Mouse (Mus musculus) forebrain, embryonic 16.5 days (tissue): ENCODE results near the gene Hnrnpu. TPM values are rescaled to one million over a fixed set of nuclear protein-coding genes. Genes with fewer than 3 reads are reported as not detected.
"Not testable (repeated sequence)": the region's sequence is repeated elsewhere in the genome, so short reads cannot be mapped to it uniquely, and the experiment has no call there.

ENCODE experiments used
- ATAC-seq: fragments of 200-750 bp; cut with Nextera tagmentation; 2 replicates; pipeline ENCODE4 v1.8.0; 2017; ENCODE audit warnings: mild to moderate bottlenecking, moderate library complexity
- H3K27ac ChIP-seq: fragments of 300-500 bp; sonication (generic); 2 replicates; pipeline ENCODE4 v1.5.1; 2014; ENCODE audit warnings: low read length, control low read depth
- H3K27me3 ChIP-seq: fragments of 300-500 bp; sonication (generic); replicated peaks from 2 replicates; pipeline ENCODE4 v1.6.1; 2014; ENCODE audit warnings: low read length; ENCODE audit not compliant: control insufficient read depth, insufficient read depth
- H3K36me3 ChIP-seq: fragments of 300-500 bp; sonication (generic); 2 replicates; pipeline ENCODE4 v1.6.1; 2014; ENCODE audit not compliant: control insufficient read depth, insufficient read depth
- H3K4me1 ChIP-seq: fragments of 300-500 bp; sonication (generic); replicated peaks from 2 replicates; pipeline ENCODE4 v1.6.1; 2014; ENCODE audit warnings: low read length; ENCODE audit not compliant: control insufficient read depth, insufficient read depth
- H3K4me2 ChIP-seq: fragments of 300-500 bp; sonication (generic); 2 replicates; pipeline ENCODE4 v1.6.1; 2014; ENCODE audit warnings: mild to moderate bottlenecking, low read length, control low read depth
- H3K4me3 ChIP-seq: fragments of 300-500 bp; sonication (generic); replicated peaks from 2 replicates; pipeline ENCODE4 v1.5.1; 2014; ENCODE audit warnings: mild to moderate bottlenecking, low read length, control low read depth
- H3K9ac ChIP-seq: fragments of 300-500 bp; sonication (generic); replicated peaks from 2 replicates; pipeline ENCODE4 v1.6.1; 2014; ENCODE audit warnings: low read depth, low read length, control low read depth
- H3K9me3 ChIP-seq: fragments of 300-500 bp; sonication (generic); 2 replicates; pipeline ENCODE4 v1.6.1; 2016; ENCODE audit warnings: low read length; ENCODE audit not compliant: control insufficient read depth
- WGBS: fragments of 180-500 bp; shearing (Covaris S2); extraction: QIAGEN DNeasy Blood & Tissue Kit; methylation state at CpG from one replicate; pipeline ENCODE4 v1.1.7; 2014; 5-methylcytosine and 5-hydroxymethylcytosine counted together
- polyA plus RNA-seq: library from polyadenylated mRNA; unstranded; fragments of >200 nt; fragmentation: Nextera tagmentation; extraction: Ambion mirVana; gene quantifications from 2 replicates; pipeline ENCODE4 v1.2.1, GENCODE M21; 2015

Gene Hnrnpu
- polyA plus RNA-seq, 1 experiment from 2014 or later: 261 TPM

- H3K9ac ChIP-seq, ATAC-seq: not testable (repeated sequence)
- 92% methylated on average over 10 of the region's 10 CpGs for WGBS
Observed at GRCm38 (mm10) chr1:178344071-178344805, 6.6 kb upstream of the Hnrnpu start.

GRCm38 (mm10) chr1:178342612-178343011 lies 5.0 kb upstream of the Hnrnpu start:
- Histone ChIP-seq H3K4me2 (no peak overlapping the region), H3K27ac (no peak overlapping the region), H3K36me3 (no peaks in the 10 kb centered on the region), H3K4me1 (peaks cover 4% of the 10 kb centered on the region), H3K27me3 (no peaks in the 10 kb centered on the region), H3K4me3 (no peak overlapping the region), H3K9ac (no peak overlapping the region), H3K9me3 (no peaks in the 10 kb centered on the region)
- 88% methylated on average over 4 of the region's 5 CpGs for WGBS
- ATAC-seq: no peak

More at GRCm38 (mm10) chr1:178344071-178344805, 6.6 kb upstream of the Hnrnpu start:
- not testable (repeated sequence) for H3K27me3 ChIP-seq, H3K9me3 ChIP-seq, H3K36me3 ChIP-seq, H3K4me1 ChIP-seq, H3K4me3 ChIP-seq, H3K27ac ChIP-seq, H3K4me2 ChIP-seq

GRCm38 (mm10) chr1:178342063-178342462 lies 4.5 kb upstream of the Hnrnpu start:
- H3K36me3 ChIP-seq: no peaks in the 10 kb centered on the region
- H3K4me3 ChIP-seq: no peak overlapping the region
- H3K27ac ChIP-seq: no peak overlapping the region
- no peak overlapping the region for H3K4me2 ChIP-seq
- no peak for ATAC-seq
- WGBS: 63% methylated on average over 1 of the region's 1 CpGs
- H3K9ac ChIP-seq: no peak overlapping the region
- H3K4me1 ChIP-seq: peaks cover 4% of the 10 kb centered on the region
- no peaks in the 10 kb centered on the region for H3K9me3 ChIP-seq
- no peaks in the 10 kb centered on the region for H3K27me3 ChIP-seq

GRCm38 (mm10) chr1:178341435-178341834 lies 3.8 kb upstream of the Hnrnpu start:
- Histone ChIP-seq H3K9me3 (no peaks in the 10 kb centered on the region), H3K9ac (no peak overlapping the region), H3K4me3 (no peak overlapping the region), H3K4me2 (no peak overlapping the region), H3K36me3 (no peaks in the 10 kb centered on the region), H3K27me3 (no peaks in the 10 kb centered on the region), H3K27ac (no peak overlapping the region), H3K4me1 (peaks cover 4% of the 10 kb centered on the region)
- 85% methylated on average over 3 of the region's 3 CpGs for WGBS
- ATAC-seq: no peak

- no peak for ATAC-seq
- Histone ChIP-seq H3K9me3 (no peaks in the 10 kb centered on the region), H3K27me3 (no peaks in the 10 kb centered on the region), H3K36me3 (no peaks in the 10 kb centered on the region), H3K9ac (no peak overlapping the region), H3K27ac (no peak overlapping the region), H3K4me1 (peaks cover 4% of the 10 kb centered on the region), H3K4me3 (no peak overlapping the region), H3K4me2 (no peak overlapping the region)
- WGBS: 90% methylated on average over 2 of the region's 2 CpGs
Observed at GRCm38 (mm10) chr1:178340213-178340612, 2.6 kb upstream of the Hnrnpu start.

GRCm38 (mm10) chr1:178338318-178338641 lies 683 bp upstream of the Hnrnpu start:
- H3K9me3 ChIP-seq: no peaks in the 10 kb centered on the region
- peak overlapping the region; percentile 99 for H3K27ac ChIP-seq
- H3K27me3 ChIP-seq: no peaks in the 10 kb centered on the region
- ATAC-seq: no peak
- H3K4me3 ChIP-seq: peak overlapping the region; percentile 62
- peaks cover 17% of the 10 kb centered on the region for H3K4me1 ChIP-seq
- H3K36me3 ChIP-seq: peaks cover 8% of the 10 kb centered on the region
- peak overlapping the region; percentile 58 for H3K4me2 ChIP-seq
- 1% methylated on average over 6 of the region's 6 CpGs for WGBS
- H3K9ac ChIP-seq: peak overlapping the region; percentile 100

GRCm38 (mm10) chr1:178336777-178337481 lies 668 bp downstream of the Hnrnpu start:
- no peaks in the 10 kb centered on the region for H3K9me3 ChIP-seq
- peaks cover 23% of the 10 kb centered on the region for H3K4me1 ChIP-seq
- H3K4me3 ChIP-seq: peak overlapping the region; percentile 62
- H3K36me3 ChIP-seq: peaks cover 21% of the 10 kb centered on the region
- H3K27me3 ChIP-seq: no peaks in the 10 kb centered on the region
- H3K4me2 ChIP-seq: no peak overlapping the region
- H3K27ac ChIP-seq: peak overlapping the region; percentile 99
- peak; percentile 41 for ATAC-seq
- H3K9ac ChIP-seq: peak overlapping the region; percentile 100
- WGBS: under 1% methylated on average over 76 of the region's 89 CpGs

GRCm38 (mm10) chr1:178336289-178336775 lies 1.3 kb downstream of the Hnrnpu start:
- H3K9ac ChIP-seq: peak overlapping the region; percentile 100
- no peaks in the 10 kb centered on the region for H3K9me3 ChIP-seq
- peak; percentile 91 for ATAC-seq
- H3K27ac ChIP-seq: peak overlapping the region; percentile 99
- peaks cover 25% of the 10 kb centered on the region for H3K36me3 ChIP-seq
- H3K4me1 ChIP-seq: peaks cover 23% of the 10 kb centered on the region
- peak overlapping the region; percentile 94 for H3K4me2 ChIP-seq
- H3K27me3 ChIP-seq: no peaks in the 10 kb centered on the region
- under 1% methylated on average over 45 of the region's 53 CpGs for WGBS
- peak overlapping the region; percentile 62 for H3K4me3 ChIP-seq

- Histone ChIP-seq H3K27me3 (no peaks in the 10 kb centered on the region), H3K4me3 (peak overlapping the region; percentile 62), H3K4me1 (peaks cover 23% of the 10 kb centered on the region), H3K4me2 (peak overlapping the region; percentile 94), H3K9me3 (no peaks in the 10 kb centered on the region), H3K36me3 (peaks cover 30% of the 10 kb centered on the region), H3K27ac (peak overlapping the region; percentile 2; the same call in 1 of the 2 replicates), H3K9ac (peak overlapping the region; percentile 100)
- 0% methylated on average over 16 of the region's 16 CpGs for WGBS
- no peak for ATAC-seq
Observed at GRCm38 (mm10) chr1:178335860-178336261, 1.7 kb downstream of the Hnrnpu start.
